In the genomic region with DNA sequence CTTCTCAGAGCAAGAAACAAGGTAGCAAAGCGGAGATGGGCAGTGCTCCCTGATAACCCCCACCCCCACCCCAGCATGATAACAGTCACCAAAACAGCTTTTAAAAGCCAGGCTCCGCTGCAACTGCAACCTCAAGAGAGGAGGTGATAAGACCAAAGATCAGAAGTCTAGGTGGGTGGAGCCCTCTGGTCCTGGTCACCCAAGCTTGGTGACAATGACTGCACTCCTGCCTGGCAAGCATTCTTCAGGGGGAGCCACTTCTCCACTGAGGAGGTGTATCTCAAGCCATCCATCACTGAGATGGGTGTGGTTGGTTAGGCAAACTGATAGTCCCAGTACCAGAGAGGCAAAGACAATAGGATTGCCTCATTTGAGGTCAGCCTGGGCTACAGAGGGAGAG, we compare ENCODE assay signal across 17 mouse cellular contexts. TPM values are rescaled to one million over a fixed set of nuclear protein-coding genes. Genes with fewer than 3 reads are reported as not detected.
DNase-seq lines count a peak whose midpoint lies in the region; ATAC-seq and TF ChIP-seq lines count a peak whose summit lies in the region.
"Had no signal": no experiment of that assay in that cellular context is flagged by ENCODE, and none has a peak within 500 bp of the region (broad histone marks: within the 10 kb centered on the region; RNA-seq: fewer than 3 reads in every experiment).

No protein-coding gene starts in this region.

- ATAC-seq in liver, embryonic 14.5 days (ENCODE audit: insufficient read depth), result peak; percentile 48; the same call in 1 of the 2 replicates
- no peak for ATAC-seq in midbrain, embryonic 13.5 days

- no peaks in the 10 kb centered on the region for H3K9me3 ChIP-seq in liver, embryonic 14.5 days (ENCODE audit: control insufficient read depth, low read length)
- no peaks in the 10 kb centered on the region for H3K9me3 ChIP-seq in midbrain, embryonic 13.5 days
- H3K9me3 ChIP-seq: limb, embryonic 13.5 days; lung, embryonic 15.5 days; neural tube, embryonic 12.5 days had no signal

- no peak for TF ChIP-seq EP300 in liver, embryonic 14.5 days (IDR thresholded peaks at IDR 0.05; ENCODE audit: low read depth)

- no peak overlapping the region for H3K9ac ChIP-seq in liver, embryonic 14.5 days (replicated peaks)
- H3K9ac ChIP-seq in midbrain, embryonic 13.5 days (replicated peaks), result no peak overlapping the region
- H3K9ac ChIP-seq: hindbrain, embryonic 14.5 days; lung, embryonic 15.5 days had no signal

- H3K4me3 ChIP-seq in spleen, adult 2 months (ENCODE audit: extremely low read depth, insufficient read depth, insufficient read length), result no peak overlapping the region
- H3K4me3 ChIP-seq in bone marrow, adult 2 months (replicated peaks; ENCODE audit: control insufficient read depth, low read depth, low read length), result no peak overlapping the region
- H3K4me3 ChIP-seq in liver, embryonic 14.5 days (ENCODE audit: insufficient read depth in 1 of 2, low read depth in 2 of 2, low read length in 2 of 2), result no peak overlapping the region
- H3K4me3 ChIP-seq in midbrain, embryonic 13.5 days (replicated peaks), result no peak overlapping the region

- H3K27me3 ChIP-seq in spleen, adult 2 months (ENCODE audit: control insufficient read depth, insufficient read depth, low read length), result no peaks in the 10 kb centered on the region
- peaks cover 17% of the 10 kb centered on the region for H3K27me3 ChIP-seq in liver, embryonic 14.5 days (ENCODE audit: control insufficient read depth, insufficient read depth, low read length)
- peaks cover 36% of the 10 kb centered on the region for H3K27me3 ChIP-seq in midbrain, embryonic 13.5 days

- TF ChIP-seq POLR2A in spleen, adult 2 months (IDR thresholded peaks at IDR 0.05; ENCODE audit: low read depth, low read length), result no peak
- no peak for TF ChIP-seq POLR2A in bone marrow, adult 2 months (IDR thresholded peaks at IDR 0.05; ENCODE audit: borderline replicate concordance, control insufficient read depth, low read depth, low read length)

- no peak overlapping the region for H3K4me2 ChIP-seq in liver, embryonic 14.5 days (ENCODE audit: low read depth)
- no peak overlapping the region for H3K4me2 ChIP-seq in midbrain, embryonic 13.5 days (replicated peaks)

- TF ChIP-seq CTCF in spleen, adult 2 months (IDR thresholded peaks at IDR 0.05; ENCODE audit: extremely low read depth, insufficient read depth, insufficient read length, insufficient replicate concordance), result no peak
- no peak for TF ChIP-seq CTCF in bone marrow, adult 2 months (IDR thresholded peaks at IDR 0.05; ENCODE audit: control insufficient read depth, insufficient read depth, low read length)
- no peak for TF ChIP-seq CTCF in liver, embryonic 14.5 days (IDR thresholded peaks at IDR 0.05; ENCODE audit: low read depth)

- no peaks in the 10 kb centered on the region for H3K36me3 ChIP-seq in spleen, adult 2 months (ENCODE audit: control insufficient read depth, insufficient read depth, low read length)
- H3K36me3 ChIP-seq in liver, embryonic 14.5 days (replicated peaks; ENCODE audit: control insufficient read depth, insufficient read depth, low read depth), result no peaks in the 10 kb centered on the region
- H3K36me3 ChIP-seq in midbrain, embryonic 13.5 days, result no peaks in the 10 kb centered on the region
- H3K36me3 ChIP-seq: limb, embryonic 13.5 days; lung, embryonic 15.5 days; neural tube, embryonic 12.5 days had no signal

- DNase-seq in spleen, adult 2 months (ENCODE audit: low read depth in 1 of 2, low spot score in 2 of 2), result no peak
- no peak for DNase-seq in spleen, postnatal 10 days (ENCODE audit: low spot score in 2 of 2)
- no peak for DNase-seq in liver, embryonic 14.5 days (ENCODE audit: low read depth in 3 of 3, low spot score in 3 of 3)
- DNase-seq in neural tube, embryonic 10.5 days (ENCODE audit: extremely low spot score, low spot score), result no peak
- no peak for DNase-seq in lung, postnatal 25 days (ENCODE audit: low spot score)
- DNase-seq: adrenal gland, postnatal 25 days; cerebellum, adult 8-10 months; heart, adult 18-20 months; heart, postnatal 14 days; kidney, adult 18-20 months; kidney, postnatal 36 days had no signal

- peaks cover 19% of the 10 kb centered on the region; the same call in 1 of the 2 replicates for H3K4me1 ChIP-seq in spleen, adult 2 months (ENCODE audit: control insufficient read depth, insufficient read depth, insufficient read length)
- peaks cover 2% of the 10 kb centered on the region; the same call in 1 of the 2 replicates for H3K4me1 ChIP-seq in bone marrow, adult 2 months (ENCODE audit: control insufficient read depth, insufficient read depth, low read length)
- peaks cover 0 to 7% of the 10 kb centered on the region in 2 experiments; a peak in 3 of 4 replicates for H3K4me1 ChIP-seq in liver, embryonic 14.5 days (replicated peaks; ENCODE audit: control insufficient read depth in 2 of 2, insufficient read depth in 2 of 2, low read length in 1 of 2)
- peaks cover 25% of the 10 kb centered on the region for H3K4me1 ChIP-seq in midbrain, embryonic 13.5 days (replicated peaks)

- WGBS in spleen, adult 2 months, result 55% methylated on average over 2 of the region's 2 CpGs
- WGBS in bone marrow, adult 2 months, result 41% methylated on average over 2 of the region's 2 CpGs
- 14% methylated on average over 2 of the region's 2 CpGs for WGBS in liver, embryonic 14.5 days (ENCODE audit: insufficient replicate concordance)
- 89% methylated on average over 2 of the region's 2 CpGs for WGBS in midbrain, embryonic 13.5 days

- H3K27ac ChIP-seq in spleen, adult 2 months (ENCODE audit: insufficient read depth, low read length), result peak overlapping the region; percentile 85
- peak overlapping the region; percentile 7; the same call in 1 of the 2 replicates for H3K27ac ChIP-seq in bone marrow, adult 2 months (ENCODE audit: control insufficient read depth, insufficient read depth, low read depth, low read length, poor library complexity)
- no peak overlapping the region for H3K27ac ChIP-seq in liver, embryonic 14.5 days
- no peak overlapping the region for H3K27ac ChIP-seq in midbrain, embryonic 13.5 days
- H3K27ac ChIP-seq: hindbrain, embryonic 14.5 days; limb, embryonic 13.5 days; lung, embryonic 15.5 days; neural tube, embryonic 12.5 days had no signal

RNA-seq across cellular contexts. Expression of a gene that starts 10.4 kb away (rescaled TPM):
- polyA plus RNA-seq in spleen, adult 2 months (2012; rRNA removed), result 14.9 and 15.3 TPM in 2 replicates
- polyA plus RNA-seq in bone marrow, adult 2 months (2011; ENCODE audit: insufficient read depth, insufficient read length, low replicate concordance, missing spikeins), result 1.5 and 1.6 TPM in 2 replicates
- 0.08 and 0.13 TPM in 2 replicates for polyA plus RNA-seq in liver, embryonic 14.5 days (2012; rRNA removed)
- 0.10 and 0.19 TPM in 2 replicates for polyA plus RNA-seq in liver, embryonic 14.5 days (2014; fragmentation: Nextera tagmentation; extraction: Ambion mirVana)
- polyA plus RNA-seq in midbrain, embryonic 13.5 days (2015; fragmentation: Nextera tagmentation; extraction: Ambion mirVana), result 1.7 TPM in 2 replicates

Comparison
In these comparisons a context has a peak if more than half of its experiments do, and no peak if none do; other contexts are left out.
1. H3K27ac ChIP-seq: peak in spleen, adult 2 months (single experiment) and bone marrow, adult 2 months (single experiment); none in liver, embryonic 14.5 days (single experiment) and midbrain, embryonic 13.5 days (single experiment).